Mouse (Mus musculus) myocyte (in vitro differentiated cells): ENCODE measurements around the gene Sf1.

Source experiments
- MAX ChIP-seq: IDR thresholded peaks from one replicate; pipeline ENCODE4 v1.6.1; 2011; ENCODE audit warnings: low read depth, mild to moderate bottlenecking, control low read depth
- USF1 ChIP-seq: IDR thresholded peaks from one replicate; pipeline ENCODE4 v1.6.1; 2011; ENCODE audit warnings: low read depth, mild to moderate bottlenecking, control low read depth, moderate library complexity

DNA sequence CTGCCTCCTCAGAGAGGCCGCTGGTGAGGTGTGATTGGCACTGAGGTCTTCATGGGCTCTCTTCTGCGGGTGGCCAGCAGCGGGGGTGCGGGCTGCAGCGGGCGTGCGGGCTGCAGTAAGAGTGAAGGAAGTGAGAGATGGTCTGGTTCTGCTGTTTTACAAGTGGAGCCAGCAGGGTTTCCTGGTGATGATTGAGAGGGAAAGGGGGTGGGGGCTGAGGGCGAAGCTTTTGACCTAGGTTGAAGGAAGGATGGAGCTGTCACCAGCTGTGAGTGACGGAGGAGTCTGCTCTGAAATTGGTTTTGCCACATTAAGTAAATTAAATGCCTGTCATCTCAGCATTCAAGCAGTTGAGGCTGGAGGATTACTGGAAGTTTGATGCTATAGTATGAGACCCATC lies 14.8 kb upstream of the Sf1 start:
- no peak for TF ChIP-seq USF1
- TF ChIP-seq MAX = no peak
